Mouse (Mus musculus) hindbrain, postnatal 0 days (tissue): ENCODE data around the gene Unc5b. TPM values are rescaled to one million over a fixed set of nuclear protein-coding genes. Genes with fewer than 3 reads are reported as not detected.

ENCODE experiments used
- ATAC-seq: fragments of 200-750 bp; cut with Nextera tagmentation; 2 replicates; pipeline ENCODE4 v1.8.0; 2017; ENCODE audit warnings: mild to moderate bottlenecking, moderate TSS enrichment, moderate library complexity
- DNase-seq: peaks from one replicate; pipeline ENCODE4 v3.0.0-alpha.2; 2015; ENCODE audit warnings: low spot score
- H3K27ac ChIP-seq: fragments of 300-500 bp; sonication (generic); 2 replicates; pipeline ENCODE4 v1.5.1; 2014; ENCODE audit warnings: mild to moderate bottlenecking
- H3K27me3 ChIP-seq: fragments of 300-500 bp; sonication (generic); 2 replicates; pipeline ENCODE4 v1.6.1; 2014; ENCODE audit warnings: low read length, mixed read lengths; ENCODE audit not compliant: insufficient read depth
- H3K36me3 ChIP-seq: fragments of 300-500 bp; sonication (generic); 2 replicates; pipeline ENCODE4 v1.6.1; 2014; ENCODE audit warnings: low read length, mixed read lengths; ENCODE audit not compliant: insufficient read depth
- H3K4me1 ChIP-seq: fragments of 300-500 bp; sonication (generic); 2 replicates; pipeline ENCODE4 v1.6.1; 2014; ENCODE audit warnings: antibody characterized with exemption, low read length, mixed read lengths; ENCODE audit not compliant: insufficient read depth
- H3K4me2 ChIP-seq: fragments of 300-500 bp; sonication (generic); 2 replicates; pipeline ENCODE4 v1.6.1; 2014; ENCODE audit warnings: low read depth, mild to moderate bottlenecking, low read length, moderate library complexity, mixed read lengths
- H3K4me3 ChIP-seq: fragments of 300-500 bp; sonication (generic); 2 replicates; pipeline ENCODE4 v1.5.1; 2014; ENCODE audit warnings: low read length
- H3K9ac ChIP-seq: fragments of 300-500 bp; sonication (generic); replicated peaks from 2 replicates; pipeline ENCODE4 v1.6.1; 2014; ENCODE audit warnings: mild to moderate bottlenecking, low read length, moderate library complexity, mixed read lengths
- H3K9me3 ChIP-seq: fragments of 300-500 bp; sonication (generic); 2 replicates; pipeline ENCODE4 v1.6.1; 2016; ENCODE audit warnings: low read length, mixed read lengths
- CTCF ChIP-seq: IDR thresholded peaks from 2 replicates; pipeline ENCODE4 v1.5.1; 2016; ENCODE audit warnings: antibody characterized with exemption, control low read depth, low read depth
- WGBS: fragments of 180-500 bp; shearing (Covaris S2); extraction: QIAGEN DNeasy Blood & Tissue Kit; methylation state at CpG from one replicate; pipeline ENCODE4 v1.1.7; 2014; 5-methylcytosine and 5-hydroxymethylcytosine counted together
- polyA plus RNA-seq: library from polyadenylated mRNA; unstranded; fragments of >200 nt; fragmentation: Nextera tagmentation; extraction: Ambion mirVana; gene quantifications from 2 replicates; pipeline ENCODE4 v1.2.1, GENCODE M21; 2015
- total RNA-seq: library from RNA; depleted of rRNA; stranded (reverse); fragments of >200 nt; gene quantifications from 2 replicates; pipeline ENCODE4 v1.2.3, GENCODE M21; 2014

Gene Unc5b
- total and polyA plus RNA-seq, 2 experiments from 2014 or later: 1.8 to 27.3 TPM

DNA sequence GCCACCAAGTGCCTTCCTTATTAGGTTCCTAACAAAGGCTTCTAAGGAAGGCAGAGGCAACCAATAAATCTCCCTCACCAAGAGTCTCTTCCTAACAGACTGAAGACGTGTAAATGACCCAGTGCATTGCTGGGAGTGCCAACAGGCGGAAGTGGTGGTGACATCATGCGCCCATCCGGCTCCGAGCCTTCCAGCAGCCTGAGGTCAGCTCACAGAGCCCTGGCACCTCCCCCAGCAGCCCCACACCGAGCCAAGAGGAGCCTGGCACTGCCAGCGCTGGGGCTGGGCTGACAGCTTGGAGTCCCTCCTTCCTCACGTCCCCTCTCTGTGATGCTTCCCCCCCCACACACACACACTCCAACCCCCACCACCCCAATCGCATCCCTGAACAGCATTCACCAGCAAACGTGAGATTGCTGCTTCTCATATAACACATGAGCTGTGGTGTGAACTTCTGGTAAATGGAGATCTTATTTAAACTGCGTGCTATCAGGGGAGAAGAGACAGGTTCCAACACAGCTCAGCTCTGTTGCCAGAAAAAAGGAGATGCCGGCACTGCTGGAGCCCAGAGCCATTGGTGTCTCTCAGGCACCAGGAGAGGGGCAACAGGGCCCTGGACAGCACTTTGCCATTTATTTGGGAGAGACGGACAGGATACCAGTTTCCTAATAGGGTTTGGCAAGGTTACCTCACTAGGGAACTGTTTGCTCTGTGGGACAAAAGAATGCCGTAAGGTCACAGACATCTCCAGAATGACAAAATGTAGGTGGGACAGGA is 14.3 kb downstream of the Unc5b start:
- H3K36me3 ChIP-seq: no peaks in the 10 kb centered on the region
- no peak overlapping the region for H3K4me2 ChIP-seq
- TF ChIP-seq CTCF: no peak
- no peak overlapping the region for H3K4me3 ChIP-seq
- H3K27ac ChIP-seq: peak overlapping the region; percentile 46; the same call in 1 of the 2 replicates
- peak; percentile 81 for DNase-seq
- peaks cover 42% of the 10 kb centered on the region for H3K4me1 ChIP-seq
- WGBS: 31% methylated on average over 14 of the region's 14 CpGs
- H3K9ac ChIP-seq: no peak overlapping the region
- H3K9me3 ChIP-seq: no peaks in the 10 kb centered on the region
- peaks cover 8% of the 10 kb centered on the region; the same call in 1 of the 2 replicates for H3K27me3 ChIP-seq
- peak; percentile 77 for ATAC-seq

DNA sequence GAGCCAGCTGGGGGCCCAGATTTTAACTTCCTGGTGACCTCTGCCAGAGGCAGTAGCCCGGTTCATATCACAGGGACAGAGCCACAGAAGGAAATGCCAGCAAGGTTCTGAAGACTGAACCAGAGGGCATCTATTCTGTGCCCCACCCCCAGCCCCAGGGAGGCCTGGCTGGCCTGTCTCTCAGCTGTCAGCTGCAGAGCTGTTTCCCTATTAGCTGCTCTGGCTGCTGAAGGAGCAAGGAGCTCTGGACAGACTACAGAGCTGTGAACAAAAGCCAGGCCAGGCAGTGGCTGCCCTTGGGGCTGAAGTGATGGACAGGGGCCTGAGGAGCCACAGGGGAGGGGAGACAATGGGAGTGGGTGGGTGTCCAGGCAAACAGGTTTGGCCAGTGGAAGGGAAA is 15.5 kb downstream of the Unc5b start:
- TF ChIP-seq CTCF: no peak
- no peak for ATAC-seq
- peaks cover 8% of the 10 kb centered on the region; the same call in 1 of the 2 replicates for H3K27me3 ChIP-seq

DNA sequence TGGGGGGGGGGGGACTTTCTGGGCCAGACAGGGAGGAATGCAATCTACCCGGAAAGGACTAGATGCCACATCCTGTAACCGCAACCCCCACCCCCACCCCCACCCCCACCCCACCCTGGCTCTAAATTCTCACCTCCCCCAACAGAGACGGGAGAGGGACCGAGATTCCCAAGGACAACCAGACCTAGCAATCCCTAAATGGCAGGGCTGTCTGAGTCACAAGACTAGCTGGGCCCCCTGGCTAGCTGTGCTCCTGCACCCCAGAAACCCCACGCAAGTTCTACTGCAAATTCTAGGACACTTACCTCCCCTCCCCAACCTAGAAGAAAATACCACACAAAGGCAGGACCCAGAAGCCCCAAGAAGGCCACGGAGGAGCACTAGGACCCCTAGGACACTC is 16.3 kb downstream of the Unc5b start:
- Histone ChIP-seq H3K9me3 (no peaks in the 10 kb centered on the region), H3K4me3 (no peak overlapping the region), H3K36me3 (no peaks in the 10 kb centered on the region), H3K4me1 (peaks cover 37% of the 10 kb centered on the region), H3K27me3 (peaks cover 8% of the 10 kb centered on the region; the same call in 1 of the 2 replicates), H3K4me2 (no peak overlapping the region), H3K9ac (no peak overlapping the region), H3K27ac (no peak overlapping the region)
- no peak for ATAC-seq
- 34% methylated on average over 5 of the region's 6 CpGs for WGBS
- TF ChIP-seq CTCF: no peak
- DNase-seq: no peak

More for the DNA sequence above, 15.5 kb downstream of the Unc5b start:
- Histone ChIP-seq H3K27ac (peak overlapping the region; percentile 46; the same call in 1 of the 2 replicates), H3K4me1 (peaks cover 40% of the 10 kb centered on the region), H3K36me3 (no peaks in the 10 kb centered on the region), H3K4me2 (no peak overlapping the region), H3K9me3 (no peaks in the 10 kb centered on the region), H3K9ac (no peak overlapping the region), H3K4me3 (no peak overlapping the region)
- 15% methylated on average over 1 of the region's 1 CpGs for WGBS
- DNase-seq: no peak

DNA sequence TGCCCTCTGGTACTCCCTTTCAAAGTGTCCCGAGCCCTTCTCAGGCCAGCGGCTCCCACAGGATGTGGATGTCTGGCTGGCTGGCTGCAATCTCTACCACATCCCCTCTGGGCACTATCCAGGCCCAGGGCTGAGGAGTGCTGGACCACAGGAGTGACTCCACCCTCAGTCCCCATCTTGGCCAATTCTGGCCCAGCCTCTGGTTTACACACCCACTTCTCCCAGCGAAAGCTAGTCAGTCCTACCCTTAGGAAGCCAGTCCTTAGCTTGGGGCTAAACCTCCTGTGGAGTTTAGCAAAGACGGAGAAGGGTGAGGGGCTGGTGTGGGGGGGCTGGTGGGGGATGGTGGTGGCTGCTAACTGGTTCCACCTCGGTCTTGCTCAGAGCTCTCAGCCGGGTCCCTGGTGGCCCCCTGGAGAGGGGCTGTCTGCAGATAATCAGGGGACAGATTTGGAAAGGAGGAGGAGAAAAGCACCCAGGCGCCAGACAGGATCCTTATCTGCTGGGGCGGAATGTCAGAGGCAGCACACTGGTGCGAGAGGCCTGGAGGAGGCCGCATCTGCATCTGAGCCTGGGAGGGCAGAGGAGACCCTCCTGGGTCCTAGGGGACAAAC is 16.8 kb downstream of the Unc5b start:
- ATAC-seq (no peak), DNase-seq (no peak)
- Histone ChIP-seq H3K9me3 (no peaks in the 10 kb centered on the region), H3K9ac (no peak overlapping the region), H3K4me3 (no peak overlapping the region), H3K27me3 (peaks cover 8% of the 10 kb centered on the region; the same call in 1 of the 2 replicates), H3K4me2 (no peak overlapping the region), H3K4me1 (peaks cover 32% of the 10 kb centered on the region), H3K27ac (no peak overlapping the region), H3K36me3 (no peaks in the 10 kb centered on the region)
- 23% methylated on average over 10 of the region's 10 CpGs for WGBS
- TF ChIP-seq CTCF: no peak

DNA sequence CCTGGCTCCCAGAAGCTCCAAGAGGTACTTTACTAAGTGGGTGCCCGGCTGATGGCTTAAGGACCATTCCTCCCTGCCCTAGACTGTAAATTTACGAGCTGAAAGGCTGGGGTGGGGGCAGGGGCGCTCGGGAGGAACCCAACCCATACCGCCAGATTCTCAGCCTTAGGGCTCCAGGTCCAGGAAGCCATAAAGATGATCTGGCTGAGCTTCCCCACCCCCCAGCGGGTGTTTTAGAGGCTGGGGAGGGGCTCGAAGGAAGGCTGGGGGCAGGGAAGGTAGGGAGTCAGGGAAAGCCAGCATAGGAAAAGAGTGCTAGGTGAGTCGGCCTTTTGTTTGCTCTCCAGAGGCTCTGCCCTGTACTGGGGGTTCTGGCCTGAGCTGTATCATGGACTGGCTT is 17.8 kb downstream of the Unc5b start:
- DNase-seq: no peak
- H3K4me3 ChIP-seq: no peak overlapping the region
- H3K4me1 ChIP-seq: peaks cover 32% of the 10 kb centered on the region
- TF ChIP-seq CTCF: no peak
- H3K27me3 ChIP-seq: peaks cover 8% of the 10 kb centered on the region; the same call in 1 of the 2 replicates
- no peak for ATAC-seq
- H3K36me3 ChIP-seq: no peaks in the 10 kb centered on the region
- no peak overlapping the region for H3K4me2 ChIP-seq
- WGBS: 25% methylated on average over 8 of the region's 8 CpGs
- no peaks in the 10 kb centered on the region for H3K9me3 ChIP-seq
- H3K9ac ChIP-seq: no peak overlapping the region
- no peak overlapping the region for H3K27ac ChIP-seq

DNA sequence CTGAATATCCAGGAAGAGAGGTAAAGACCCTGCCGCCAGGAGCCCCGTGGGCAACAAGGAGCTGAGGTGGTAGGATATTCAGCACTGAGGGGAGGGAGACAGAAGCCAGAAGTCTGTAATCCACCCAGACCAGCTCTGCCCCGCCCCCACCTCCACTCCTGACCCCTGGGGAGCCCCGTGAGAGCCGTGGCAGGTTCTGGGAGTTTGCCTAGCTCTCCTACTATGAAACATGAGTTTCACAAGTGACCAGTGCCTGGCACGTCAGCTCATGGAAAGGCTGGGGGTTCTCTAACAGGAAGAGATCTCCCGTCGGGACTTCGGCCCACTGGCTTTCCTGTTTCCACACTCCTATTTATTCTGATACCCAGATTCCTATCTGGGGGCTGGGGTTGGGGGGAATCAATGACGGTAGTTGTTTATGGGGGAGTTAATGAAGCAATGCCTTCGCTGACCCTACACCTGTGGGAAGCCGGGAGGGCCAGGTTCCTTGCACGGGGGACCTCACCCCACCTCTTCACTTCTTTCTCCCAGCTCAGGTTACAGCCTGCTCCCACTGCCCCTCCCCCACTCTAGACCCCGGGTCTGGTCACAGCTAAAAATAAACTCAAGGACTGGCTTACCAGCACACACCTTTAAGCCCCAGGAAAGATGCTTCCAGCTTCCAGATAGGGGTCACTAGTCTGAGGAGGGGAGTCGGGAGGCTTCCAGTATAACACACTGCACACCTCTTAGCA is 19.4 kb downstream of the Unc5b start:
- Histone ChIP-seq H3K4me2 (no peak overlapping the region), H3K4me1 (peaks cover 28% of the 10 kb centered on the region), H3K4me3 (no peak overlapping the region), H3K9ac (no peak overlapping the region), H3K9me3 (no peaks in the 10 kb centered on the region), H3K27ac (no peak overlapping the region), H3K27me3 (peaks cover 8% of the 10 kb centered on the region; the same call in 1 of the 2 replicates), H3K36me3 (no peaks in the 10 kb centered on the region)
- 18% methylated on average over 15 of the region's 15 CpGs for WGBS
- no peak for TF ChIP-seq CTCF
- ATAC-seq: no peak
- DNase-seq: no peak
